Mouse (Mus musculus) erythroblast, adult 5-6 weeks (primary cell): ENCODE measurements around the gene Trak1. TPM values are rescaled to one million over a fixed set of nuclear protein-coding genes. Genes with fewer than 3 reads are reported as not detected.

Experiments used
- ATAC-seq: replicated peaks from 2 replicates; pipeline ENCODE4 v1.8.0; 2016; ENCODE audit warnings: moderate number of reproducible peaks, mild to moderate bottlenecking, moderate TSS enrichment, inconsistent platforms; ENCODE audit not compliant: poor library complexity, low FRiP score, severe bottlenecking
- total RNA-seq, 2 experiments: library from RNA; stranded (forward) in 1 of 2; stranded (reverse) in 1 of 2; fragments of 150-400 nt in 1 of 2; fragments of 200-764, 138-1000 nt in 1 of 2; gene quantifications; 2 replicates each; pipeline versions ENCODE4 v1.2.3 to v1.2.4; 2015 to 2017; ENCODE audit warnings: low replicate concordance in 2 of 2

The Trak1 gene
- total RNA-seq, 2 experiments from 2014 or later: 3.0 to 36.9 TPM

DNA sequence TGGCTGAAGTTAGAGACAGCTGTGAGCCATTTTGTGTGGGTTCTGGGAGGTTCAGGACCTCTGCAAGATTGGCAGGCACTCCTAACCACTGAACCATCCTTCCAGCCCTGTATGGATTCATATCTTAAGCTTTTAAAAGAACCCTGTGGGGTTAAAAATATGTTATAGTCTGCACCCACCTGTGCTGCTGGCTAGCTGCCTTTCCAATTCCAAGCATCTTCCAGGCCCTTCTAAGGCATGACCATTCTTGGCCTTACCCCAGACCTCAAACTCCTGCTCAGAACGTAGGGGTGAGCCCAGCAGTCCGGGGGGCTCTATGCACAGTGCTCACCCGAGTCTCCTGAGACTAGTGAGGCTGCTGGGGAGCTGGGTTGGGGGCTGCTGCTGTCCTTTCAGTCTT is 121.7 kb downstream of the Trak1 start:
- no peak for ATAC-seq

DNA sequence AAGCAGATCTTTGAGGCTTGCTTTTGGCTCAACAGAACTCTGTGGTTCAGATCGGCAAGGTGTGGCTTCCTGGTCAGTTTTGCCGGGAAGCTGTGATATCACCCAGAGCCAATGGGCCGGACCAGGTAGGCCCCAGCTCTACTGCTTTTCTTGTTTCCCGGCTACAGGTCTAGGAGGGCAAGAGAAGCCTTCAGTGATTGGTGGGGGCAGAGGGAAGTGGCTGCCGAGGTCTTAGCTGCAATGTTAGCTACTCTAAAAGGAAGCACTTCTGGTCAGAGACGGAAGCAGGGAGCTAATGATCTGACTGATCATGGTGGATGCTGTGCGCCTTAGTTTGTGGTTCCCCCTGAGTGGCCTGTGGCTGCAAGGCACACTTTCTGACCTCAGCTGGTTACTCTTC is 122.3 kb downstream of the Trak1 start:
- ATAC-seq: no peak

DNA sequence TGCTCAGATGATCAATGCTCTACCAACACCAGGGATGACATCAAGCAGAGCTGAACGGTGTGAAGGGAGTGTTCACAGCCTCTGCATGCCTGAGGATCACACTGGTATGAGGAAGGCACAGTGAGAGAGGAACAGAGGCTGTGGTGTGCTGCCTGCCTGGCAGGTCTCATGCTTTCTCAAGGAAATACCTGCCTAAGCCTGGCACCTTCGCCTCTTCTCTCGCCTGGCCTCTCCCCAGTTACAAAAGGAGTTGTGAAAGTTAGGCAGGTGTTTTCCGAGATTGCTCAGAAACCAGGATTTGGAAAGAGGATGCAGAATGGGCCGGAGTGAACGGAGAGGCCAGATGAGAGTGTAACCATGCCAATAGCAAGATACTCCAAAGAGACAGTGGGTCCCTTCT is 123.5 kb downstream of the Trak1 start:
- no peak for ATAC-seq

DNA sequence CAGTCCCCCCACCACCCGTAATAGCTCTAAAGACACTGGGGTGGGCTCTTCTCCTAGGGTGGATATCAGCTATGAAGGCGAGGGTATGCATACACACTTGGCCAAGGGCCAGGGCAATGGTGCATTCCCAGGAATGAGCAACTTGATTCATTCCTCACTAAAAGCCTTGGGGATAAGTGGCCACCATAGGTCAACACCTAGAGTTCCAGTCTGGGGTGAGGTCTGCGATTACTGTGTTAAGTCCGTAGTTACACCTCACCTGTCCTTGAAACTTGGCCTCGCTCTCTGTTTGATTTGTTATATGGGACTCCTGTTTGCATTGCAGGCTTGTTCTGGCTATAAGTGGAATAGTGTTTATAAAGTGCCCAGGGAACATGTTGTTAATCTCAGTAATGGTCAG is 125.1 kb downstream of the Trak1 start:
- ATAC-seq: no peak

DNA sequence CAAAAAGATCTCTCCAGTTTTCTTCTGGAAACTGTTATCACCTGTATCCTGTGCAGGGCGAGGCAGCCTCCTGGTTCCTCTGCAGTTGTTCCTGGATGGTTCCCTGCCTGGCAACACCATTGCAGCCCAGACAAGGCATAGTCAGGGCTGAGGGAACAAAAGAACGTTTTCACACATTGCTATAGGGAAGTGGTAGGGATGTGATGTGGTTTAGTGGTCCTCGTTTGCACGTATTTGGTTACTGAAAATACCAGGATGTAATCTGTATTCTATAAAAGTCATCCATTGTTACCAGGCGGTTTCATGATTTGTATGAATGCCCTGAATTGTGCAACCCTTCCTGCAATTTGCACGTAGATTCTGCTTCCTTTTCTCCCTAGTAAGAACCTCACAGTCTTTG is 126.3 kb downstream of the Trak1 start:
- no peak for ATAC-seq

DNA sequence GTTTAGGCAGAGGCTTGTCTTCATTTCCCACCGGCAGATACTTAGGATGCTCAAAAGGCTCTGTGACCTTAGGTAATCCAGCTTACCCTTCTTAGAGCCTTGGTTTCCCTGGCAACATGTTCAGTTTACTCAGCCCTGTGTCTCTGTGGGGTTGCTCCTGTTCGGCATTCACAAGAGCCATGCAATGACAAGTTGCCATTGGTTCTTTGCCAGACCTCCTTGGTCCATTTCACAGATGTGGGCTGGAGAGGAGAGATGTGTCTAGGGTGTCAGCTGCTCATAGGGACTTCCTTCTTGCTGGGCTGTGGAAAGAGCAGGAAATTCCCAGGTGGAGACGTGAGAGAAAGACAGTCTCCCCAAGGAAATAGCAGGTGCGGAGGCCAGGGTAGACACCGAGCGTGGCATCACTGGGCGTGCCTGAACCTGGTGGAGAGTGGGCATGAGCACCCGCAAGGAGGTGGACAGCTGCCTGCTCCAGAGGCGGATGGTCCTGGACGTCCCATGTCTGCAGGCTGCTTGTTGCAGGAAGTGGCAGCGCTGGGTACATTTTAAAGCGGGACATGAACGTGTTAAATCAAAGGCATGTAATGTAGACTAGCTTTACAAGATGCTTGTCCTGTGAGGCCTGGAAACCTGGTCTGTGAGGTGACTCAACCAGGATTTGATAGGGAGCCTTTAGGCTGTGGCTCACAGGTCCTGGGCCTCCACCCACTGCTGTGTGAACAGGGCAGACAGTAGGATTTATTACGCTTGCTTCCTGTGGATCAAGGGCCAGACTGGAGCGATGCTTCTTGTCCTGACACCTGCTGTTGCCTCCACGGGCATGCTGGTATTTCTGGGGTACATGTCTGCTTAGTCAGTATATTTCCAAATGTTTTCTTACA is 127.2 kb downstream of the Trak1 start:
- no peak for ATAC-seq

DNA sequence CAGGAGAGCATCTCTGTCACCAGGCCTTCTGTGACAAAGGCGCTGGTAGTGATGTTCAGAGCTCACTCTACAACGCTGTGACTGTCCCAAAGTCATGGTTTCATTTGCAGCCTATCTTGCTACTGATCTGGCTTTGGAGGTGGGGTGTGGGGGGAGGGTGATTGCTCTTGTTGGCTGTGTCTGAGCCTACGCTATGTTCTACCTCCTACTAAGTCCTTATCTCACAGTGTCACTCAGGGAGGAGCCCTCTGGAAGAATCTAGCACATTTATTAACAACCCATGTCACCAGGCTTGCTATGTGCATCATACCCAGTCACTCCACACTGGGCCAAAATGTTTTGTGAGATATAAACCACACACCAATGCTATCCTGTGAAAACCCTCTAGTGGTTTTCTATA is 129.1 kb downstream of the Trak1 start:
- peak; percentile 91 for ATAC-seq

DNA sequence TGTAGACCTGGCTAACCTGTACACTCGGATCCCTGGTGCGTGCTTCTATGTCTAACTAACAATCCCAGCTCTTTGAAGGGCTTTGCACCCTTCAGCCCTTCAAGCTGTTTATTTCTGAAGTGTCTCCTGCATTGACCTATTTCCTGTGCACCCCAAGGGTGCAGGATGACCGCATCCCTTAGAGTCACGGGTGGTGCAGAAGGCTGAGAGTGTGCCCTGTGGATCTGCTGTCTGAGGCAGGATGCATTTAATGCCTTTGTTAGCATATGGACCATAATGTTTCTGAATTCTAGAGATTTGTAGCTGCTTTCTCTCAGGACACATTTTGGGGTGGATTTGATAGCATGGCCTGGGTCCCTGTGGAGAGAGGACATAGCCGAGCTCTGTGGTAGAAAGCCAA is 129.6 kb downstream of the Trak1 start:
- ATAC-seq: no peak

DNA sequence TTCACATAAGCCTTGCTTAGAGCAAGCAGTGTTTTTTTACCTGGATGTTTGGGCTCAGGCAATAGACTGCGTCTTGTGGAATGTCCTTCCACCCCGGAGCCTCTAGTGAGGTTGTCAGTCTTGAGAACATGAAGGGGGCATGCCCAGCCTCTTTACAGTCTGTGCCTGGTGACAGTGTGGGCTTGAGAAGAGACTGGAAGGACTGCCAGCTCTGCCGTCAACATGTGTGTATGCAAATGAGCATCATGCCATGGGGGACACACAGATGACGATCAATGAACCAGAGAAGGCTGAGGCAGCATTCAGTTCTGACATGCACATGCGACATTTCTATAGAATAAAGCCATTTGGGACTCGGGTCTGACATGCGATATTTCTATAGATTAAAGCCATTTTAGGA is 132.3 kb downstream of the Trak1 start:
- ATAC-seq: no peak

DNA sequence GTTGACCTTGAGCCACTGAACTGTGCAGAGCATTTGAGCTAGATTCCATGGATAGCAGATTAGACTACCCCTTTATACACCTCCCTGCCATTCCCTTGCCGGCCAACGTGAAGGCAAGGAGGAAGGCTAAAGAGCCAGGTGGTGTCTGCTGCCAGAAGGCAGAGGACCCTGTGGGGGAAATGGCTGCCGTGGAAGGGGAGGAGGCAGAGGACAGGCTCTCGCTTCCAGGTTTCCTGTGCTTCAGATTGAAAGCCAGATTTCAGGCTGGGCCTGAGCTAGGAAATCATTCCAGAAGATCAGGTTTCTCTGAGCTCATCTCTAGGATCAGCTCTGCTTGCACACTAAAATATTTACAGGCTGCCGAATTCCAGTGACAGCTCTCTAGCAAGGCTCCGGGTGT is 133.1 kb downstream of the Trak1 start:
- ATAC-seq: no peak

DNA sequence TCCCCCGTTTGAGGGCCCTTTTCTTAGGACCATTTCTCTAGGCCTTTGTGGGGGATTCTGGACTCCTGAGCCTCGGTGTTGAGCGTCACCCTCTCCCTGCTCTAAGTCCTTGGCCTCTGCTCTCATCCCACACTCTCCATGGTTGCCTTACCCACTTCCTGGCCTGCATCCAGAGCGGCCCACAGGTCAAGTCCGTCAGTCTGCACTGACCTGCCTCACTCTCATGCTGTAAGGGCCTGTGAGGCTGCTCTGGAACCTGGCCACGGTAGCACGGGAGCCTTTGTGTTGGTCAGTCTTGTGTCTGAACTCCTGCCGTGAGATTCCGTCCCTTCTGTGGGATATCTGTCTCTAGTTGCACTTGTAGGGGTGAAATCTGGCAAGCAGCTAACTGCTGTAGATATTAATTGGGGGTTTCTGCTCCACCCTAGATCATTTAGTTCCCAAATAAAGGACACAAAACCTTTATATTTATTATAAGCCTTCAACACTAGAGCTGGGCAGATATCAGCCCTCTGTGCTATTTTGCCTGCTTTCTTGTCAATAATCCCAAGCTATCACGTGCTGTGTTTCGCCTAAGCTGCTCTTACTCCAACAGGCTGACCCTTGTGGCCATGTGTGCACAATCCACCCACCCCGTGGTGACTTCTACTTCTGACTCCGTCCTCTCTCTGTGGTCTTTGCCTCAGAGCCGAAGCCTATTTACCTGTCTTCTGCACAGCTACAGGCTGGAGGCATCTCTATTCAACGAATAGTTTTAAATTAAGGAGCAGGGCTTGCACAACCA is 136.6 kb downstream of the Trak1 start:
- ATAC-seq: no peak

DNA sequence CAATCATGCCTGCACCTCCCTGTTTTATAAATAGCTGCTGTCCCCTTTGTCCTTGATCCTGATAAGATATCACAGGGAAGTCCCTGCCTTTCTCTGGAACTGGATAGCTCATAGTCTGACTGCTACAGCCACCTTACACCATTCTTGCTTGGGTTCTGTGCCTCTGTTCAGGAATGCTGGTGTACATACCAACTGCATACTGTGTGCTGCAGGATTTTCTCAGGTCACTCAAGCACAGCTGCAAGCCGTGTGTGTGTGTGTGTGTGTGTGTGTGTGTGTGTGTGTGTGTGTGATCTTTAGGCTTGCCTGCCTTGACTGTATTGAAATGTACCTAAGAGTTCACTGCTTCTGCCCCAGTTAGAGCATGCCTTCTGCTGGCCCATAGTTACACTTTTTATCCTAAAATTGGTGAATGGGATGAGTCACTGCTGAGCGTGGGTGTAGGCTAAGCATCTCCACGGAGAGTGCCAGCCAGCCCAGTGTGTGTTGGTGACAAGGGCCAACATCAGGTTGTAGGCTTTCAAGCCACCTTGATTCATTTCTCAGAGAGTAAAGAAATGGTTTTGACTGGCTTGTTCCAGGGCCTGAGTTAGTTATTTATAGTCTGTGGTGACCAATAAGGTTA is 138.1 kb downstream of the Trak1 start:
- ATAC-seq: no peak

DNA sequence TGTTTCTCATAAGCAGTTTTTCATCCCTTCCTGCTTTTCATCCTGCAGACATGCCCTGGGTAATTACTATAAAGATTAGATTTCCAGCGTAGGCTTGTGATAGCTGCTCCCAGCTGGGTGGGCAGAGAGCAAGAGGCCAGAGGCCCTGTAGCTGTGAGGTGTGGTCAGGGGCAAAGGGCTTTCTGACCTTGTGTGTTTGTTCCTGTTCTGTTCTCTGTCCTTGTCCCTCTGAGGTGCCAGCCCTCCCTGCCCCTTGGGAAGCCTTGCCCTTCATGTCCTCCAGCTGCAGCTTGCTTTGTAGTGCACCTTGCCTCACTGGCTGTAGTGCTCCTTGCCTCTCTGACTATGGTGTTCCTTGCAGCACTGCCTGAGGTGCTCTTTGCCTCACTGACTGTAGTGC is 139.2 kb downstream of the Trak1 start:
- no peak for ATAC-seq

DNA sequence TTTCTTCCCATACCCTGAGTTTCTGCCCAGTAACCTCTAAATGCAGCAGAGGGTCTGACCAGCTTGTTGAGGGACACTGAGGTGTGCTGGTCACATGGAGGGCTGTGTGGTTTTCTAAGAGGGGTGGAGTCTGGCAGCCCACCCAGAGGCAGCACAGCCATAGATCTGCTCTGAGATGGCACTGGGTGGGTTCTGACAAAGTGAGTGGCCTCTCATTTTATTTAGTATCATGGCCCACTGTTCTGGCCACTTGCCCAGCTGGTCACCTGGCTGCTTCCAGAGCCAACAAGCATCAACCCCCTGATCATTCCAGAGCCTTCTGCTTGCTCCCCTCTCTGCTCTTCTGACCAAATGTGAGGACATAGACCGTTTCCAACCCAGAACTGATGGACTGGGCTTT is 144.8 kb downstream of the Trak1 start:
- ATAC-seq: no peak

DNA sequence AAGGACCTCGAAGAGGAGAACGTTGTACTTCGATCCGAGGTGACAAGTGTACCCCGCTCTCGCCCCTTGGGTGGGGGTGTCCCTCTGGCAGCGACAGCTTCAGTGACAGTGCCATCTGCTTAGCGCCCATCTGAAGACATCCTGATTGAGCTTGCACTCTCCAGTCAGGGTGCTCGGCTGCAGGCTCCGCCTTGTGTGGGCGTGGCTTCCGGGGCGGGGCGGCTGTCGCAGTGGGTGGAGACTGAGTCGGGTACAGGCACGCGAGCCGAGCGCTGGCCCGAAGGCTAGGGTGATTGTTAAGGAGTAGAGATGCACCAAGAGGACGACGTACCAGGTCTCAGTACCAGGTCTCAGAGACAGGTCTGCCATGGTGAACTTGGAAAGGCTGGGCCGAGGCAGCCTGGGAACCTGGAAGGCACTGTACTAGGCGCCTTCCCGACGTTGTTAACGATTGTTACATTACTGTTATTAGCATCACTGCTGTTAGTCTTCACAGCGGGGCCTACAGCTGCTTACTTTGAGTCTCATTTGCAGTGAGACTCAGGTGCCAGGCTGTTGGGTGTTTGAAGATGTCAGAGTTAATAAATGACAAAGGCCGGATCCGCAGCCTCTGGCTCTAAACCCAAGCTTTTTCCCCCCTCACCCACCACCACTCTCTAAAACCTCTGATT is 146.5 kb downstream of the Trak1 start:
- ATAC-seq: no peak

DNA sequence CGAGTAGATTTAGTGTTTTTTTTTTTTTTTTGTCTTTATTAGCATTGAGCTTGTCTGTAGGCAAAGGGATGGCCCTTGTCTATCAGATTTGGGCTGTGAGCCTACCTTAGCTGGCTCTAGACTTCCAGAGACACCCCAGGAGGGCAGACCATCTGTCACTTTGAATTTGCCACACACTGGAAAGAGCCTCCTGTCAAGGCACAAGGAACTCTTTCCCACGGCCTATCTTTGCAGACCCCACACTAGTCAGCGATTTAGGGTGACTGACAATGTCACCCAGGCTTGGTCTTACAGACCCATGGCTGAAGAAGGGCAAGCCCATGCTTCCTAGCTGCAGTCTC is 147.0 kb downstream of the Trak1 start:
- ATAC-seq: no peak

DNA sequence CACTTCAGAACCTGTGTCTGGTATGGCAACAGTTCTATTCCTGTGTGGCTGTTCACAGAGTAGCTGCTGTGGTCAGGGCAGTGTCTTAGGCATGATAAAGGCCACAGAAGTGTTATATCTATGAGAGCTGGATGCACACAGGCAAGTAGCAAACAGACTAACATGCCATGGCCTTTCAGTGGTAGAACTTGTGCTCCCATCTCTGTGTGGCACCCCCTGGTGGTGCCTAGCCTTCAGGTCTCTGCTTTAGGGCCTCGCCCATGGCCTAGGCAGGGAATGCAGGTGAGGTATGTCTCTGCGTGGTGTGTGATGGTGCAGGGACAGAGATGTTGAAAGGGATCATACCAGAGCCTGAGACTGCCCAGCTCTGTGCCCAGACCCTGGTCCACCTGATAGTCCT is 148.1 kb downstream of the Trak1 start:
- ATAC-seq: peak; percentile 88

DNA sequence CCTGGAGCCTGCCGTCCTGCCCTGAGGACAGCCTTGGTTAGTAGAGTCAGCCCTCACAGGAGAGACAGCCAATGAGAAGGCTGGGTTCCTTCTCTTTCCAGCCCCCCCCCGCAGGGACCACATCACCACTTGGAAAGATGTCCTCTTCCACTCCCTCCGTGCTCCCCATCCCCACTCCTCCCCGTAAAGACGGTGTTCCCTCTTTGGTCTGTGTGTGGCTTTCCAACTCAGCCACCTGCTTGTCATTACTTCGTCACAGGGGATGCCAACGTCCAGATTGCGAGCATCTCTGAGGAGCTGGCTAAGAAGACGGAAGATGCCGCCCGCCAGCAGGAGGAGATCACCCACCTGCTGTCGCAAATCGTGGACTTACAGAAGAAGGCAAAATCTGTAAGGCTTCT is 149.1 kb downstream of the Trak1 start:
- ATAC-seq: no peak

DNA sequence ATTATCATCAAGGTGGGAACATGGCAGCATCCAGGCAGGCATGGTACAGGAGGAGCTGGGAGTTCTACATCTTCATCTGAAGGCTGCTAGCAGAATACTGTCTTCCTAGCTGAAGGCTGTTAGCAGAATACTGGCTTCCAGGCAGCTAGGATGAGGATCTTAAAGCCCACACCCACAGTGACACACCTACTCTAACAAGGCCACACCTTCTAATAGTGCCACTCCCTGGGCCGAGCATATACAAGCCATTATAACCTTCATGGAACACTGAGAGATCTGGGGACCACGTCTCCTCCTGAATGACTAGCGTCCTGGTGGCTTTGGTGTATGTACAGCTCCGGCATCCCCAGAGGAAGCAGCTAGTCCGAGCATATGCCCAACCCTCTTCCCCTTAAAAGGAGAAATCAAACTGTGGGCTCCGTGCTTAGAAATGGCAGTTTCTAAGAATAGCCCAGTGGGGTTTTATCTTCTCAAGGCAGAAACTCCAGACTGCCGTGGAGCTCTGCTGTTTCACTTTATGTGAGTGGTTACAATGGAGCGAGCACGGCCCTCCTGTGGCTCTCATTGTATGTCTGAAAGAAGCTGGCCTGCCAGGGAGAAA is 155.1 kb downstream of the Trak1 start:
- ATAC-seq: peak; percentile 68

DNA sequence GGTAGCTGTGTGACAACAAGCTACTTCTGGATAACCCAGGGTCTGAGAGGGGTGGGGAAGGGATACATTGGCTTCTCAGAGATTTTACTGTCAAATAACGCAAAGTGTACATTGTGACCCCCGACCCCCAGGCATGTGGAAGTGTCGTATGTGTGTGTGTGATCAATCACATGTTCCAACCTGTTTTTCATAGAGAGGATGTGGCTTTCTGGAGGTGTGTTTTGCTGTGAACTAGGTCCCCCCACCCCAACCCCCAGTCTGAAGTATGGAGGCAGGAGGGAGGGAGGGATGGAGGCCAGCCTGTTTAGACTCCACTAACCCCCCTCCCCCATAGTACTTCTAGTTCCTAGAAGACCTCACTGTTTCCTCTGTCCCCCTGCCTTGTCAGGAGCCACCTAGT is 157.6 kb downstream of the Trak1 start:
- no peak for ATAC-seq
